Mouse (Mus musculus): Measurements from ENCODE around the gene Ppif.

GRCm38 (mm10) chr14:25749143-25749909 lies 55.4 kb downstream of the Ppif start:
- TF ChIP-seq USF1 (IDR thresholded peaks at IDR 0.05; ENCODE audit: low read depth) (no peak), POLR2A (IDR thresholded peaks at IDR 0.05; ENCODE audit: insufficient read length, low read depth) (peak; percentile 26), MAX (IDR thresholded peaks at IDR 0.05; ENCODE audit: low read depth) (peak; percentile 37), TCF12 (IDR thresholded peaks at IDR 0.05; ENCODE audit: insufficient read depth, poor library complexity, severe bottlenecking) (peak; percentile 98), POLR2AphosphoS2 (IDR thresholded peaks at IDR 0.05; ENCODE audit: insufficient read length, low read depth) (peak; percentile 45), TCF3 (IDR thresholded peaks at IDR 0.05; ENCODE audit: insufficient read length, low read depth) (peak; percentile 76), E2F4 (IDR thresholded peaks at IDR 0.05; ENCODE audit: insufficient read depth) (no peak), MYOD1 (IDR thresholded peaks at IDR 0.05; ENCODE audit: control insufficient read depth in 1 of 3, insufficient read length in 2 of 3, low read depth in 2 of 3) (peak in 2 of 3 experiments; percentile 92 to 94), CEBPB (IDR thresholded peaks at IDR 0.05; ENCODE audit: insufficient read depth, poor library complexity, severe bottlenecking) (peak; percentile 95), MYOG (IDR thresholded peaks at IDR 0.05; ENCODE audit: control insufficient read depth in 1 of 3, insufficient read depth in 1 of 3, insufficient read length in 2 of 3, low read depth in 2 of 3) (peak; percentile 68 to 78 (median 68)), SRF (IDR thresholded peaks at IDR 0.05; ENCODE audit: control insufficient read depth, insufficient read length, low read depth) (no peak), REST (IDR thresholded peaks at IDR 0.05; ENCODE audit: insufficient read depth, insufficient read length) (no peak)
